Mouse (Mus musculus): ENCODE results near the gene Dnajc17.

DNA sequence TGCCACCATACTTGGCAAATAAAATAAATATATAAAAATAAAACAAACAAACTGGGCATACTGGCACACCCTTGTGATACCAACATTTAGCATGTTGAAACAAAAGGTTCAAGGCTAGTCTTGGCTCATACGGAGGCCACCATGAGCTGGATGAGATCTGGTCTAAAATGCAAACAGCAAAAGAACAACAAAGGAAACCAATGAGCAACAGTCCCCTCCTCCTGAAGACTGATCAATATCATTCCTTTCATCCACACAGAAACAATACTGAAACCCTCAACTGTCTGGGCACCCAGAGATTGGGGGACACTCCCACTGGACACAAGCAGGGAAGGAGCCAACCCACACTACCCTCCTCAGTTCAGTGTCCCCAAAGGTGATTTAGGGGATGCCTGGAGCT is 11.1 kb downstream of the Dnajc17 start:
- TF ChIP-seq FLI1 (IDR thresholded peaks at IDR 0.05; ENCODE audit: low read length) (no peak), GATA1 (IDR thresholded peaks at IDR 0.05; ENCODE audit: borderline replicate concordance, low read length) (no peak)

Data from megakaryocyte, embryonic 14.5 days (primary cell).